Mouse (Mus musculus) embryonic fibroblast, embryonic 13.5 days (primary cell): Measurements from ENCODE around the gene Eed.

Experiments
- CTCF ChIP-seq: IDR thresholded peaks from 2 replicates; pipeline ENCODE4 v1.5.1; 2011; ENCODE audit warnings: mild to moderate bottlenecking, control low read depth, low read length, moderate library complexity, borderline replicate concordance; ENCODE audit not compliant: insufficient read depth
- POLR2A ChIP-seq: IDR thresholded peaks from 2 replicates; pipeline ENCODE4 v1.6.1; 2011; ENCODE audit warnings: low read depth, mild to moderate bottlenecking, control low read depth, low read length, moderate library complexity

DNA sequence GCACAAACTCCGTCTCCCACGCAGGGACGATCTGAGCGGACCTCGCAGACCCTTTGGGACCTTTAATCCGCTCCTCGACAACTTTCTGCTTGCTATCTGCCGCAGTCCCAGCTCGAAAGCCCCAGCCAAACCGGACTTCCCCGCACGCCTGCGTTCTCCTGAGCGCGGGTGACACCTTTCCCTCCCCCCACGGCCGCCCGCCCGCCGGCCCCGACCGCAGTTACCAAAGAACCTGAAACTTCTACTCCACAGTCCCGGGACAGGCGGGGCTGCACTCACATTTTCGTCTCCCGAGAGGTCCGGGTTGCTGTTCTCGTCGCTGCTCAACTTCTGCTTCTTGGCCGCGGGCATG lies 674 bp downstream of the Eed start:
- no peak for TF ChIP-seq POLR2A
- no peak for TF ChIP-seq CTCF
